Mouse (Mus musculus): ENCODE measurements around the gene Pknox1. TPM values are rescaled to one million over a fixed set of nuclear protein-coding genes. Genes with fewer than 3 reads are reported as not detected.
"Not testable (repeated sequence)": the region's sequence is repeated elsewhere in the genome, so short reads cannot be mapped to it uniquely, and the experiment has no call there.

The Pknox1 gene
- total RNA-seq, 2 experiments from 2014 or later = 13.6 to 14.6 TPM

- no peak overlapping the region for H3K4me3 ChIP-seq
- no peak for TF ChIP-seq CTCF (conservative IDR thresholded peaks at IDR 0.05)
- no peak overlapping the region for H3K27ac ChIP-seq
- no peak for DNase-seq (ENCODE audit: low spot score in 2 of 2)
Measured at GRCm38 (mm10) chr17:31583781-31584180, 19.2 kb downstream of the Pknox1 start.

GRCm38 (mm10) chr17:31588115-31588514 is 23.6 kb downstream of the Pknox1 start:
- Histone ChIP-seq H3K27ac (no peak overlapping the region), H3K4me3 (no peak overlapping the region)
- DNase-seq (ENCODE audit: low spot score in 2 of 2) = no peak
- no peak for TF ChIP-seq CTCF (conservative IDR thresholded peaks at IDR 0.05)

GRCm38 (mm10) chr17:31588726-31589125 is 24.2 kb downstream of the Pknox1 start:
- no peak overlapping the region for H3K4me3 ChIP-seq
- no peak for TF ChIP-seq CTCF (conservative IDR thresholded peaks at IDR 0.05)
- no peak for DNase-seq (ENCODE audit: low spot score in 2 of 2)
- no peak overlapping the region for H3K27ac ChIP-seq

- TF ChIP-seq CTCF (conservative IDR thresholded peaks at IDR 0.05) = no peak
- no peak for DNase-seq (ENCODE audit: low spot score in 2 of 2)
- Histone ChIP-seq H3K4me3 (no peak overlapping the region), H3K27ac (no peak overlapping the region)
Measured at GRCm38 (mm10) chr17:31590846-31591245, 26.3 kb downstream of the Pknox1 start.

GRCm38 (mm10) chr17:31594590-31594989 is 30.1 kb downstream of the Pknox1 start:
- DNase-seq (ENCODE audit: low spot score in 2 of 2) = no peak
- Histone ChIP-seq H3K4me3 (no peak overlapping the region), H3K27ac (peak overlapping the region; percentile 82)
- TF ChIP-seq CTCF (conservative IDR thresholded peaks at IDR 0.05) = no peak

GRCm38 (mm10) chr17:31595077-31595476 is 30.5 kb downstream of the Pknox1 start:
- TF ChIP-seq CTCF (conservative IDR thresholded peaks at IDR 0.05) = no peak
- Histone ChIP-seq H3K27ac (peak overlapping the region; percentile 82), H3K4me3 (no peak overlapping the region)
- peak in 1 of 2 experiments; percentile 69 for DNase-seq (ENCODE audit: low spot score in 2 of 2)

GRCm38 (mm10) chr17:31597957-31598356 is 33.4 kb downstream of the Pknox1 start:
- no peak for DNase-seq (ENCODE audit: low spot score in 2 of 2)
- no peak overlapping the region for H3K4me3 ChIP-seq
- no peak for TF ChIP-seq CTCF (conservative IDR thresholded peaks at IDR 0.05)

GRCm38 (mm10) chr17:31598593-31598992 is 34.1 kb downstream of the Pknox1 start:
- no peak for DNase-seq (ENCODE audit: low spot score in 2 of 2)
- no peak overlapping the region for H3K27ac ChIP-seq
- no peak for TF ChIP-seq CTCF (conservative IDR thresholded peaks at IDR 0.05)
- no peak overlapping the region for H3K4me3 ChIP-seq

More at GRCm38 (mm10) chr17:31597957-31598356, 33.4 kb downstream of the Pknox1 start:
- H3K27ac ChIP-seq = no peak overlapping the region

- no peak for DNase-seq (ENCODE audit: low spot score in 2 of 2)
- H3K4me3 ChIP-seq = no peak overlapping the region
- TF ChIP-seq CTCF (conservative IDR thresholded peaks at IDR 0.05) = peak; percentile 70
- no peak overlapping the region for H3K27ac ChIP-seq
Measured at GRCm38 (mm10) chr17:31606424-31606823, 41.9 kb downstream of the Pknox1 start.

GRCm38 (mm10) chr17:31607256-31607951 is 42.9 kb downstream of the Pknox1 start:
- DNase-seq (ENCODE audit: low spot score in 2 of 2) = no peak
- Histone ChIP-seq H3K4me3 (no peak overlapping the region), H3K27ac (no peak overlapping the region)
- TF ChIP-seq CTCF (conservative IDR thresholded peaks at IDR 0.05) = no peak

GRCm38 (mm10) chr17:31609173-31609572 is 44.6 kb downstream of the Pknox1 start:
- not testable (repeated sequence) for H3K4me3 ChIP-seq; H3K27ac ChIP-seq; DNase-seq (ENCODE audit: low spot score in 2 of 2)

GRCm38 (mm10) chr17:31609895-31610294 is 45.4 kb downstream of the Pknox1 start:
- no peak overlapping the region for H3K27ac ChIP-seq
- no peak for DNase-seq (ENCODE audit: low spot score in 2 of 2)
- no peak overlapping the region for H3K4me3 ChIP-seq
- TF ChIP-seq CTCF (conservative IDR thresholded peaks at IDR 0.05) = no peak

GRCm38 (mm10) chr17:31613086-31613755 is 48.7 kb downstream of the Pknox1 start:
- H3K4me3 ChIP-seq = no peak overlapping the region
- no peak overlapping the region for H3K27ac ChIP-seq
- DNase-seq (ENCODE audit: low spot score in 2 of 2) = no peak
- no peak for TF ChIP-seq CTCF (conservative IDR thresholded peaks at IDR 0.05)

- no peak overlapping the region for H3K4me3 ChIP-seq
- H3K27ac ChIP-seq = no peak overlapping the region
- TF ChIP-seq CTCF (conservative IDR thresholded peaks at IDR 0.05) = no peak
- no peak for DNase-seq (ENCODE audit: low spot score in 2 of 2)
Measured at GRCm38 (mm10) chr17:31623101-31623500, 58.6 kb downstream of the Pknox1 start.

All from layer of hippocampus, adult 2 months (tissue).